Mouse (Mus musculus) heart, embryonic 10.5 days (tissue): ENCODE measurements around the gene Paxbp1. TPM values are rescaled to one million over a fixed set of nuclear protein-coding genes. Genes with fewer than 3 reads are reported as not detected.

Source experiments
- DNase-seq: peaks from one replicate; pipeline ENCODE4 v3.0.0-alpha.2; 2017; ENCODE audit warnings: low spot score
- H3K27ac ChIP-seq: fragments of 300-500 bp; sonication (generic); 2 replicates; pipeline ENCODE4 v1.5.1; 2016; ENCODE audit warnings: mild to moderate bottlenecking
- H3K27me3 ChIP-seq: fragments of 300-500 bp; sonication (generic); 2 replicates; pipeline ENCODE4 v1.6.1; 2016; ENCODE audit warnings: mild to moderate bottlenecking; ENCODE audit not compliant: poor library complexity, insufficient read depth, severe bottlenecking
- H3K36me3 ChIP-seq: fragments of 300-500 bp; sonication (generic); 2 replicates; pipeline ENCODE4 v1.6.1; 2016; ENCODE audit warnings: mild to moderate bottlenecking, moderate library complexity
- H3K4me1 ChIP-seq: fragments of 300-500 bp; sonication (generic); 2 replicates; pipeline ENCODE4 v1.6.1; 2016; ENCODE audit warnings: mild to moderate bottlenecking
- H3K4me3 ChIP-seq: fragments of 300-500 bp; sonication (generic); 2 replicates; pipeline ENCODE4 v1.5.1; 2016; ENCODE audit warnings: mild to moderate bottlenecking, moderate library complexity
- H3K9me3 ChIP-seq: fragments of 300-500 bp; sonication (generic); 2 replicates; pipeline ENCODE4 v1.6.1; 2016; ENCODE audit warnings: mild to moderate bottlenecking, moderate library complexity
- WGBS: fragments of 180-500 bp; shearing (Covaris S2); methylation state at CpG from one replicate; pipeline ENCODE4 v1.1.7; 2016; 5-methylcytosine and 5-hydroxymethylcytosine counted together
- polyA plus RNA-seq: library from polyadenylated mRNA; unstranded; fragments of >200 nt; fragmentation: Nextera tagmentation; extraction: Ambion mirVana; gene quantifications from 2 replicates; pipeline ENCODE4 v1.2.1, GENCODE M21; 2016

Paxbp1 gene
- polyA plus RNA-seq, 1 experiment from 2014 or later: 53.4 TPM

- H3K27me3 ChIP-seq: no peaks in the 10 kb centered on the region
- H3K4me3 ChIP-seq: no peak overlapping the region
- H3K9me3 ChIP-seq: no peaks in the 10 kb centered on the region
- WGBS: 91% methylated on average over 10 of the region's 10 CpGs
- peaks cover 93% of the 10 kb centered on the region for H3K36me3 ChIP-seq
- no peaks in the 10 kb centered on the region for H3K4me1 ChIP-seq
- no peak for DNase-seq
- H3K27ac ChIP-seq: no peak overlapping the region
Observed at GRCm38 (mm10) chr16:91035866-91036265, 8.5 kb downstream of the Paxbp1 start.

DNA sequence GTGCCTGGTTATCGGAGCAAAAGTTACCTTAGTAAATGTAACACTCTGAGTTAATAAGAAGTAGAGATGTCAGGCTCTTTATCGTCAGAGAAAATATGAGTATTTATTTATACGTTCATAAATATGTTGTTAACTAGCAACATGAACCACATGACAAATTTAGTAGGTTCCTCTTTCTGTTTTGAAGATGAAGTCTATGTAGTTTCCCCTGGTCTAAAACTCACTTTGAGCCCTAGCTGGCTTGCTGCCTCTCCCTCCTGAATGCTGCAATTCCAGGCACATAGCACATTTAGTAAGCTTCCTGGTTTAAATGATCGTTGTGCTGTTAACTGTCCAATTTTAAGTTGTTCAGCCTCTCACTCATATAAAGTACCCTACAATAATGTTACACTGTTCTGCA is 13.6 kb downstream of the Paxbp1 start:
- no peaks in the 10 kb centered on the region for H3K9me3 ChIP-seq
- WGBS: 92% methylated on average over 4 of the region's 4 CpGs
- no peak overlapping the region for H3K27ac ChIP-seq
- no peaks in the 10 kb centered on the region for H3K4me1 ChIP-seq
- no peak overlapping the region for H3K4me3 ChIP-seq
- peaks cover 93% of the 10 kb centered on the region for H3K36me3 ChIP-seq
- H3K27me3 ChIP-seq: no peaks in the 10 kb centered on the region
- DNase-seq: no peak

GRCm38 (mm10) chr16:91029901-91030300 is 14.4 kb downstream of the Paxbp1 start:
- Histone ChIP-seq H3K9me3 (no peaks in the 10 kb centered on the region), H3K36me3 (peaks cover 94% of the 10 kb centered on the region), H3K4me1 (no peaks in the 10 kb centered on the region), H3K4me3 (no peak overlapping the region), H3K27ac (no peak overlapping the region), H3K27me3 (no peaks in the 10 kb centered on the region)
- no peak for DNase-seq
- WGBS: 95% methylated on average over 2 of the region's 2 CpGs

DNA sequence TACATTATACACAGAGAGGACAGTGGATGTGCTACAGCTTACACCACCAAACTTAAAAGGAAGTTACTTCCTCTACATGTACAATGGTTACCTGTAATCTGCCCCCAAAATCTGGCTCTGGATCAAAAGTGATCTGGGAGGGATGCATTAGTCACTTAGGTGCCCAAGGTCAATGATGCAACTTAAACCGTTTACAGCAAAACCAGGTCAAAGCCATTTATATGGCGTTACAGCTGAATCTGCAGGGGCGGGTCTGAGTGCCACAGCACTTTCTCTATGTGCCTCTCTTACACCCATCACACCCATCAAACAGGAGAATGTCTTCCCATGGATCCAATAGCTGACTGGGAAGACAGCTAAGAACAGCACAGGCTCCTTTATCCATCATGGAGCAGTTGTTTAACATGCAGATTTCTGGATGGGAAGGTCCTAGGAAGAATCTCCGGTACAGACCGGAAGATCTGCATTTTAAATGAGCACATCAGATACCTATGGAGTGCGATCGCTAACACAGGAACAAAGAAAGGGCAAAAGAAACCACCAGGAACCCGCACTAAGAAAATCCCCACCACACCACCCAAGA is 15.1 kb downstream of the Paxbp1 start:
- H3K36me3 ChIP-seq: peaks cover 95% of the 10 kb centered on the region
- H3K4me1 ChIP-seq: no peaks in the 10 kb centered on the region
- no peaks in the 10 kb centered on the region for H3K9me3 ChIP-seq
- WGBS: 93% methylated on average over 8 of the region's 8 CpGs
- no peak overlapping the region for H3K4me3 ChIP-seq
- no peak overlapping the region for H3K27ac ChIP-seq
- H3K27me3 ChIP-seq: no peaks in the 10 kb centered on the region
- DNase-seq: no peak

- H3K27ac ChIP-seq: no peak overlapping the region
- DNase-seq: no peak
- no peaks in the 10 kb centered on the region for H3K9me3 ChIP-seq
- WGBS: 92% methylated on average over 4 of the region's 4 CpGs
- H3K4me1 ChIP-seq: no peaks in the 10 kb centered on the region
- H3K27me3 ChIP-seq: no peaks in the 10 kb centered on the region
- H3K36me3 ChIP-seq: peaks cover 96% of the 10 kb centered on the region
- no peak overlapping the region for H3K4me3 ChIP-seq
Observed at GRCm38 (mm10) chr16:91026290-91026689, 18.1 kb downstream of the Paxbp1 start.

DNA sequence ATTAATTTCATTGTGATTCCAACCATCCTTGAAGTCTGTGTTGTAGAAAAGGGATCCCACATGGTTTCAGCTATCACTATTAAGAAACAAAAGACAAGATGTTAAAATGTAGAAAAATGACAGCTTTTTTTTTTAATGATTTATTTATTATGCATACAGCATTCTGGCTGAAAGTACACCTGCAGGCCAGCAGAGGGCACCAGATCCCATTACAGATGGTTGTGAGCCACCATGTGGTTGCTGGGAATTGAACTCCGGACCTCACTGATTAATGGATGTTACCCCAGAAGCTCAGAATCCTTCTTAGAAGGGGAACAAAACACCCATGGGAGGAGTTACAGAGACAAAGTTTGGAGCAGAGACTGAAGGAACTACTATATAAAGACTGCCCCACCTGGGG is 21.0 kb downstream of the Paxbp1 start:
- 83% methylated on average over 1 of the region's 1 CpGs for WGBS
- no peaks in the 10 kb centered on the region for H3K4me1 ChIP-seq
- H3K27ac ChIP-seq: no peak overlapping the region
- no peaks in the 10 kb centered on the region for H3K27me3 ChIP-seq
- no peak overlapping the region for H3K4me3 ChIP-seq
- DNase-seq: no peak
- peaks cover 99% of the 10 kb centered on the region for H3K36me3 ChIP-seq
- H3K9me3 ChIP-seq: no peaks in the 10 kb centered on the region

DNA sequence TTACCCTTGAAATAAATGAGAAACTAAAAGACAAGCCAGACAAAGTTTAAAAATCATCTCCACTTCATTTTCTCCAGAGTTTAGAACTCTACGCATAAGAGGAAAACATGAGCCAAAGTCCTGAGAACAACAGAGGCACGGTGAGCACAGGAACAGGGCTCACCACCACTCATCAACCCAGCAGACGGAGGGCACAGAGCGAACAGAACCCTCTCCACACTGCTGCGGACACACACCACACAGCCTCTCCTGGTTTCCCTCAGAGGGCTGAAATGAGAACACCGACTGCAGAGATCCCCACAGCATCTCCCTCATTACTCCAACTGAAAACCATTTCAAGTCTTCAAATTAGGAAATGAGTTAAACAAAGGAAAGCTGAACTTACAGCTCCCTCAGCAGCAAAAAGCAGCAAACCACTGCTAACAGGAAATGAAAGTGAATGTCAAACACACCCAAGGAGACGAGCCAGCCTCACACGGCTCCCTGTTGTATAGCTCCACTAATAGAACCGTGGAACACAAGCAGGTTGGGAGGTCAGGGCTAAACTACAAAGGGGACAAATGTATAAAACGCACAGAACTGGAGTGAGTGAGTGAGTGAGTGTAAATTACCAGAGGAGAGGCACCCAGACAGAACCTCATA is 23.4 kb downstream of the Paxbp1 start:
- DNase-seq: no peak
- WGBS: 89% methylated on average over 10 of the region's 10 CpGs
- peaks cover 93% of the 10 kb centered on the region for H3K36me3 ChIP-seq
- H3K4me3 ChIP-seq: no peak overlapping the region
- H3K27ac ChIP-seq: no peak overlapping the region
- H3K4me1 ChIP-seq: no peaks in the 10 kb centered on the region
- no peaks in the 10 kb centered on the region for H3K27me3 ChIP-seq
- H3K9me3 ChIP-seq: no peaks in the 10 kb centered on the region

GRCm38 (mm10) chr16:91019476-91019875 is 24.9 kb downstream of the Paxbp1 start:
- no peaks in the 10 kb centered on the region for H3K27me3 ChIP-seq
- peaks cover 91% of the 10 kb centered on the region for H3K36me3 ChIP-seq
- no peaks in the 10 kb centered on the region for H3K9me3 ChIP-seq
- no peak overlapping the region for H3K4me3 ChIP-seq
- no peak overlapping the region for H3K27ac ChIP-seq
- H3K4me1 ChIP-seq: no peaks in the 10 kb centered on the region
- WGBS: 93% methylated on average over 4 of the region's 4 CpGs
- DNase-seq: no peak

DNA sequence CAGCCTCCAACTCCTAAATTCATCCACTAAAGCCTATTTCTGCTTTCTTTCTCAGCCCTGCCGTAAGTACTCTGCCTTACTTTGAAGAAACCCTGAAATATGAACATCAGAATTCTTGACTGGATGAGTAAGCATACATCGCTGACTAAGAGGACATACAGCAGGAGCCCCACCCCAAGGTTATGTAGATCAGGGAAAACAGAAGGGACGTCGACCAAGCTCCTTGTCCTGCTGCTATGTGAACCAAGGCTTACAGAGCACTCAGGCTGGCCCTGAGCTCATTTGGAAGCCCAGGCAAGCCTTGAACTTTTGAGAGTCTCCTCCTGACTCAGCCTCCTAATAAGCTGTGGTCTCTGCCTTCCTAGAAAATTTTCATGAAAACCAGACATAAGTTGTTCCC is 28.6 kb downstream of the Paxbp1 start:
- no peak for DNase-seq
- no peak overlapping the region for H3K4me3 ChIP-seq
- H3K27me3 ChIP-seq: no peaks in the 10 kb centered on the region
- peaks cover 62% of the 10 kb centered on the region for H3K36me3 ChIP-seq
- 87% methylated on average over 4 of the region's 4 CpGs for WGBS
- no peak overlapping the region for H3K27ac ChIP-seq
- H3K4me1 ChIP-seq: peaks cover 8% of the 10 kb centered on the region; the same call in 1 of the 2 replicates
- H3K9me3 ChIP-seq: no peaks in the 10 kb centered on the region

DNA sequence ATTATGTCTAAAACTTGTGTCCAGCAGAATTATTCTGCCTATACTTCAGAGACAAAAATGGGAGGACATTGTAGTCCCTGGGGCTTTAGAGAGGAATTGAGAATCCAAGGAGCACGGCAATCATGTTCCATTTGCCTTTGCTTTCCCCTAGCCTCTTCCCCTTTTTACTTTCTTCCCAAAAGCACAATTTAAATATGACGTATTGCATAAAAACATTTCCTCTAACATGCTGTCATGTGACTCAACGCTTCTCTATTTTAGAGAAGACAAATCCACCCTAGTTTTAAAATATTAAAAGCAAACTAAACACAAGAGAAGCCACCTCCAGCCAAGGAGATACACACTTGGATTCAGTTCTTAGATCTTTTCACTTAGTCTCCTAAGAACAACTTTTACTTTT is 32.5 kb downstream of the Paxbp1 start:
- peaks cover 8% of the 10 kb centered on the region; the same call in 1 of the 2 replicates for H3K4me1 ChIP-seq
- 54% methylated on average over 3 of the region's 3 CpGs for WGBS
- H3K27ac ChIP-seq: no peak overlapping the region; the same call in 1 of the 2 replicates
- peaks cover 25% of the 10 kb centered on the region for H3K36me3 ChIP-seq
- H3K27me3 ChIP-seq: no peaks in the 10 kb centered on the region
- DNase-seq: no peak
- no peaks in the 10 kb centered on the region for H3K9me3 ChIP-seq
- peak overlapping the region; percentile 88 for H3K4me3 ChIP-seq

DNA sequence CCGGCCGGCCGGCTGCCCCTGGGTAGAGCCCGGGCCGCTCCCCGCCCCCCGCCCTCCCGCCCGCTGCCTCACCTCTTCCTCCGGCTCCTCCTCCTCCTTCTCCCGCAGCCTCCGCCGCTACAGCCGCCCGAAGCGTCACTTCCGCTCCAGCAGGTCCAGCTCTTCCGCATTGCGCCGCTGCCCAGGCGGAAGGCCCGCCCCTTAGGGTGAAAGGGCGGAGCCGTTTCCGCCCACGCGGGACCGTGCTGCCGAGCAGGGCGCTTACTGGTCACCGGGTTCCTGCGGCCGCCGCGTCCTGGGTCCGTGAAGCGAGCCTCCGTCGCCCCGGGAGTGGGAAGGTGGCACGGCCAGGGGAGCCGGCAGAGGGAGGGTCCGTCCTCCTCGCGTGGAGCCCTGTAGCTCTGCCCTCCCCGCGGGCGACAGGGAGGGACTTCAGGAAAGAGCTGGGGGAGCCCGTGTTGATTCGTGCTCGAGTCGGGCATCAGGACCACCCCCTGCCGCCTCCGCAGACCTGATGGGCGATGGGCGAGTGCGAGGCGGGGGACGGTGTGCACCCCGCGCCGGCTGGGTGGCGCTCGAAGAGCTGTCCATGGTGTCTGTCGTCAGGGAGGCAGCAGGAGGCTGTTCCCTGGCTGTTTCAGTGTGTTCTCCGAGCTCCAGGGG is 33.2 kb downstream of the Paxbp1 start, which contains the start of gene Synj1:
Gene Synj1 (minus strand): TSS at position 288 of the 663 bp plus-strand sequence.
- Histone ChIP-seq H3K36me3 (peaks cover 22% of the 10 kb centered on the region), H3K27ac (peak within 1 kb of the TSS; percentile 95), H3K4me3 (peak within 1 kb of the TSS; percentile 88), H3K4me1 (peaks cover 8% of the 10 kb centered on the region; the same call in 1 of the 2 replicates), H3K9me3 (no peaks in the 10 kb centered on the region), H3K27me3 (no peaks in the 10 kb centered on the region)
- WGBS: under 1% methylated on average over 64 of the region's 66 CpGs
- peak; percentile 97 for DNase-seq

GRCm38 (mm10) chr16:91010581-91011020 is 33.7 kb downstream of the Paxbp1 start:
- Histone ChIP-seq H3K4me1 (peaks cover 8% of the 10 kb centered on the region; the same call in 1 of the 2 replicates), H3K4me3 (peak overlapping the region; percentile 88), H3K36me3 (peaks cover 17% of the 10 kb centered on the region), H3K27ac (peak overlapping the region; percentile 95), H3K9me3 (no peaks in the 10 kb centered on the region), H3K27me3 (no peaks in the 10 kb centered on the region)
- under 1% methylated on average over 42 of the region's 42 CpGs for WGBS
- DNase-seq: peak; percentile 83

DNA sequence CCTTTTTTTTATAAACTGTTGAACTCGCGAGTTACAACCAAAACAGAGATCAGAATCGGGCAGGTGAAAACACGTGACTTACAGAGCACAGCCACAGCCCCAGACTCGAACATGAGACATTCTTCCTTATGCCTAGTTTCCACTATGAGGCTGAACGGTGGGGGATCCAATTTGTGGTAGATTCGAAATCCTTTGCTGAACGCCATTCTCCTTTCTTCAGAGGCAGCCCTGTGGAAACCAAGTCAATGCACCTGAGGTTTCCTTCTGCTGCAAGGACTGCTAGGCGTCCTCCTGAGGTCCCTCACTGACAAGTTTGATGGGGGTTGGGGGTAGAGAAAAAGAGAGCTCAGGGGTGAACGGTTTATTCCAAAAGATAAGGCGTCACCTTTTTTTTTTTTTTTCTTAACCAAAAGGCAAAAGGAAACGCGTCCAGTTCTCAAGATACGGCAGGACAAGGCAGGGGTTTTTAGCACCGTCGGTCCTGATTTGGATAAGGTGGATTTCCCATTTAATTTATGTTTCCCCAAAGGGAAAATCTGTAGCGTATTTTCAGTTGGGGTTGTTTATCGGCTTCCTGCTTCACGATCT is 34.3 kb downstream of the Paxbp1 start:
- DNase-seq: no peak
- H3K9me3 ChIP-seq: no peaks in the 10 kb centered on the region
- no peaks in the 10 kb centered on the region for H3K27me3 ChIP-seq
- WGBS: 2% methylated on average over 19 of the region's 19 CpGs
- H3K4me1 ChIP-seq: peaks cover 8% of the 10 kb centered on the region; the same call in 1 of the 2 replicates
- H3K36me3 ChIP-seq: peaks cover 11% of the 10 kb centered on the region
- H3K27ac ChIP-seq: peak overlapping the region; percentile 95
- peak overlapping the region; percentile 88 for H3K4me3 ChIP-seq
